Mouse (Mus musculus) spleen, postnatal 14 days (tissue): Measurements from ENCODE around the gene Car10.

ENCODE experiments used
- DNase-seq, 2 experiments: peaks; one replicate each; pipeline ENCODE4 v3.0.0; 2021 to 2022; ENCODE audit warnings: low spot score in 2 of 2

Gene Car10

DNA sequence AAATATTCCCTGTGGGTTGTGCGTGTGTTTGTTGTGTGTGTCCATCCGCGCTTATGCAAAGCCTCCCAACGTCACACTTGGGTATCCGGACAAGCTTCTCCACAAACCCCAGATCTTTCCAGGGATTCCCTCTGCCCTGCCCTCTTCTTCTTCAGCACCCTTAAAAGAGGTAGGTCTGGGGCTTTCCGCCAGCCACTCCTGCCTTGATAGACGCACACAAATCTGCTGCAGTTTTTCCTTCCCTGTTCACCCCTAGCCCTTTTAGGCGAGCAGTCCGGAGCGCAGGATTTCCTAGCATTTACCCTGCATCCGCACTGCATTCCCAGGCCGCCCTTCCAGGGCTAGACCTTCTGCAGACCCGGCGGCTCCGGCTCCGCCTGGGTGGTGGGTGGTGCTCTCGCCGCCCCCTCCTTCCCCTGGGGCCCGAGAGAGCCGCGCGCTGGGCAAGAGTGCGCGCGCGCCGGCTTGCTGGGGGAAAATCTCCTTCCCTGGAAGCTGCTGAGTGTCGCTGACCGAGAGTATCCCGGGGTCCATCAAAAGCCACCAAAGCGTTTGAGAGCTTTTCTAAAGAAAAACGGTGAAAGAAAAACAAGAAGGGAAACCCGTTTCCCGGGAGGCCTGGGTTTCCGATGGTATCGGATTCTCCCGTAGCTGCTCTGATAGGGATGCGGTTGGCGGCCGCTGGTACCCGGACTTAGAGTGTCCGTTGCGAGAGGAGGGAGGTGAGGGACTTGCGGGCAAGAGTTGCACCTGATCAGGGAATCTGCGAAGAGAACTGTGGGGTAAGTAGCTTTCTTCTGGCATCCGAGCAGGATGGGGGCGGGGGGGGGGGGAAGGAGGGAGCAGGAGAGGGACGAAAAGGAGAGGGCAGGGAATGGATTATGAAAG, at the start of gene Car10:
Gene Car10, plus strand, starts transcription at position 88 of the 888 bp plus-strand sequence.
- DNase-seq: no peak

DNA sequence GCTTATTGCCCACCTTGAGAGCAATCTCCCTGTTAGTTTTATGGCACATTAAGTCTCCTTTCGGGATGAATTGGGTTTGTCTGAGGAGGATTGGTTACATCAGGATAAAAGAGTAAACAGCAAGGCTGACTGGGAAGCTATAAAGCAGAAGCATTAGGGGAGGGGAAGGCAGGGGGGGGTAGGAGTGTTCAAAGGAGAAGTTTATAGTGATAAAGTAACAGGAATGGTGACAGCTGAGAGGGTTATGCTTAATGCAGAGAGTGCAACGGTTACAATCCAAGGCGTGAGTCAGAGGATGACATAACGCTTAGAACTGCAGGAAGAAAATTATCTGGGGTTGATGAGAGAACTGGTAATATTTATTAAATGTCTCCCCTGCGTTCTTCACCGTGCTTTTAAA, 32.8 kb upstream of the Car10 start:
- no peak for DNase-seq

DNA sequence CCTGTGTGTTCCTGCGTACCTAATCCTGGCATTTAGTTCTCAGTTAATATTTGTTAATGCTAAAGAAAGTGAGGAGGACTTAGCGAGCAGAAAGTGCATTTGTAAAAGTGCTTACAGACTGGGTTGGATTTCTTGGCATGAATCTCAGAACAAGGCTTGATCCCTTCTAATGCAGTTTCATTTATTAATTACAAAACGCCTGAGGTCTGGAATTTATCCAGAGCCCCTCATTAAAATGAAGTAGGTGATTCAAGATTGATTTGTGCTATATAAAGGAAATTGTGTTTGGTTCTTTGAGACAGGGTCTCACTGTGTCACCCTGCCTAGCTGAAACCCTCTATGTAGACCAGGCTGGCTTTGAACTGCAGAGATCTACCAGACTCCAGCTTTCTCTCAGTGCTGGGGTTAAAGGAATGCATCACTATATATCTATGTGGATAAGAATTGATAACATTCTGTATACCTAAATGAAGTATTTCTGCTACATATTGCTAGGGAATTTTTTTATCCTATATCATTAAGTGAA, 32.1 kb upstream of the Car10 start:
- DNase-seq: no peak

DNA sequence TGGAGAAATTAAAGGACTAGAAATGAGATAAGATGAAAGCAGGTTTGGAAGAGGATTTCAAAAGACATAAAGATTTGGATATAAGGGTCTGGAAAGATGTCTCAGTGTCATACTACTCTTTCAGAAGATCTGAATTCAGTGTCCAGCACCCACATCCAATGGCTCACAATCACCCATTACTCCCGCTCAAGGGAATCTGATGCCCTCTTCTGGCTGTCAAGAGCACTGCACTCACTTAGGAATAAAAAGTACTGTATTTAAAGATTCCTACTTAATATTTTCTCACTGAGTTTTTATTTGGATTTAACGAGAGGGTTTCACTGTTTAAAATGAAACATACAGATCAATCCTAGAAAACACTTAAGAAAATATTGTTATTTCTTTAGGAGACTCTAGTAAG, 2.2 kb upstream of the Car10 start:
- no peak for DNase-seq

DNA sequence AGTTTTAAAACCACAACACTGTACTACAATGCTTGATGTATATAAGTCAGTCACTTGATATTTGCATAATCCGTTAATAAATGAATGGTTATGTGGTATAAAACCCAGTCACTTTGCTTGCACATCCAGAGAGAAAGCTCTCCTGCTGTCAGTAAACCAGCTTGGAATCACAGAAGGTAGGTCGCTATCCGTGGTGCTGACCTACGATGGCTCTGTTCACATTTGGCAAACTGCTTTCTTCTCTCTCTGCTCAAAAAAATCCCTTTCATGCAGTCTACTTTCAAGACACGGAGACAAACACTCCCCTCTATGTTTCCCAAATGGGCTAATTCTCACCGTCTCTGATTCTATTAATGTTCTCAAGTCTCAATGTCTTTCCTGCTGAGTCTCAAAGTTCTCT, 827 bp upstream of the Car10 start:
- no peak for DNase-seq

DNA sequence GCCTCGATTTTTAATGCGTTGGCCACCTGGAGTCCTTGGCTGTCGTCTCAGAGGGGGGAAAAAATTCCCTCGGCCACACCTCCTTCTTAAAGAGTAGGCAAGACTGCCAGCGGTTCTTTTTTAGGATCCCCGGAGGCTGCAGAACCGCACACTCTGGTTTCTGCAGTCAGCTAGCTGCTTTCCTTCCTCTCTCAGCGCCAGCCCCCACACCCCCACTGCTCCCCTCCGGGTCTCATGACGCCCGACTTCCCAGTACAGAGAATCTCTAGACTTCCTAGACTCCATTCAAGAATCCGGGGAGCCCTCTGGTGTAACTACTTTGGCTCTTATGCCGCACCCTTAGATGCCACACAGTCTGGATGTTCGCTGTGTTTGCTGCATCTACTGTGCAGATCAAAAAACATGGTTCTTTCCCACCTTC, 387 bp upstream of the Car10 start:
- no peak for DNase-seq

DNA sequence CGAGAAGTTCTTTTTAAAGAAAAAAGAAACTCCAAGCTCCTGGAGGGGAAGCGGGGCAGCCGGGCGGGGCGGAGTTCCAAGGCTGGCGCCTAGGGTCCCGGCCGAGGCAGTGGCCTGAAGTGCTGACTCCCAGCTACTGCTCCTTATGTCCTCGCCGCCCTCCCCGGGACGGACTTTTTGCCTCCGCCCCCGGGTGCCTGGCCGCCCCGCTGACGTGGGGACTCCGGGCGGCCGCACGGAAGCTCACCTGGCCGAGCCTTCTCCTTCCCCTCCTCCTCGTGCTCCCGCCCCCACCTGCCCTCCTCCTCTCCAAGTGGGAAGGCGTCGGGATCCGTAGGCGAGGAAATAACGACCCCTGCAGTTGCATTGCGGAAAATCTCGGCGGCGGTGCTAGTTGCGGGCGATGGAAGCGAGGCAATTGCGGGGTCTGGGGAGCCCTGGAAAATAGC, 1.1 kb downstream of the Car10 start:
- no peak for DNase-seq

DNA sequence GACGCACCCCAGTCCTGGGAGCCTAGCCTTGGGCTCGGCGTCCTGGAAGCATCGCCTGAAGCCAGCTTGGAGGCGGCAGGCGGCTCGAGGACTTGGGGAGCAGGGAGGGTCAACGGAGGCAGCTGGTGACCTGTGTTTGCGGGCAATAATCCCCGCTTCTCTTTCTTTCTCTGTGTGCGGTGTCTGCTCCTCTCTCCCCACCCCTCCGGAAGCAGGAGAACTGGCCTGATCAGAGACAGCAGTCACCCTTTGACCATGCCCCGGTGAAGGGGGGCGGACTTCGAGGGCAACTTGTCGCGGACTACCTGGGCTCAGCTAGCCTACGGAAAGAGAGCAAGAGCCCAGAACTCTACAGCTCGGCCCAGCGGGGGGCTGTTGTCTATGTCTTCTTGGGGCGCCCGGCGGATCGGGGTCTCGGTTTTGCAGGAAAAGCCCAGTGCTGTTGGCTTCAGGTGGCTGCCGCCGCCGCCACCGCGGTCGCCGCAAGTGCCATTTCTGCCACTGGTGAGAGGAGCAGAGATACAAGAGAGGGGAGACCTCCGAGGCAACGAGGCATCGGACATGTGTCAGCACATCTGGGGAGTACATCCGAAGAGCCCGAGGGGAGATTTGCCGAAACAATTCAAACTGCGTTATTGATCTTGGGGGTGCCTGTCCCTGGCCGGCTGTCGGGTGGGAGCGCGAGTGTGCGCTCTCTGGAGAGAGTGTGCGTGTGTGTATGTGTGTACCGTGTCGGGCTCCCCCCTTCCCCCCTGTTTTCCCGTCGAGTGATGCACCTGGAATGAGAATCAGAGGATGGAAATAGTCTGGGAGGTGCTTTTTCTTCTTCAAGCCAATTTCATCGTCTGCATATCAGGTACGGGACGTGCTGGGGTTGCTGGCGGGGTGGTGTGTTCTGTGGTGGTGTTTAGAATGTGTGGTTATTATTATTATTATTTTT, 1.9 kb downstream of the Car10 start:
- DNase-seq: no peak

DNA sequence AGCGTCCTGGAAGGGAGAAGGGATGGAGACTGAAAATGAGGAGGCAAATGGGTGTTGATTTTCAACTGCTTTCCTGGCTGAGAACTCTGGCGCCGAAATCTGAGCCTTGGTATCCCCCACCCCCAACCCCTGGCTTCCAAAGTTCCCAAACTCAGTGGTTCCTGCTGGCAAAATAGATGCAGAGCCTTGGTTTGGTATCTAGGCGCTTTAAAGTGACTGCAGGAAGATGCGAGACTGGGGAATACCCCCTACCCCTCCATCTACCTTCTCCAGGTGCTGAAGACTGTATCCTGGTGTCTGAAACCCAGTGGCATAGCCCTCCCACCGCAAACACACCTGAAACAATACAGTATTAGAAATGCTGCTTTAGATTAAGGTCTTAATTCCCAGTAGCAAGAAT, 2.8 kb downstream of the Car10 start:
- no peak for DNase-seq

DNA sequence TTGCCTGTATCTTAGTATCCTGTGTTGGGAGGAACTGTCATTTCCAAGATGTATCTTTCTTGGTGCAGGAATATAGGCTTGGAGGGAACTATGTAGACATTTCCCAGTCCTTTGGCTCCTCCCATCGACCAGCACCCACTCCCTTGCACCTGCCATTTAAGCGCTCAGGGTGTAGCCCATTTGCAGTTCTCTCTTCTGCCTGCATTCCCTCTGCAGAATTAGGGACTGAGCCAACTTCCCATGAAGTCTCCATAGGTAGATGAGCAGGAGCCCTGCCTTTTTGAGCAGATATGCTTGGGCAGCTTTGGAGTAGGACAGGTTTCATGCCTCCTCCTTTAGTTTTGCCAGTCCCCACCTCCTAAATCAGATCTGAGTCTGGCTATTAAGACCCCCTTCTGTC, 3.3 kb downstream of the Car10 start:
- no peak for DNase-seq

DNA sequence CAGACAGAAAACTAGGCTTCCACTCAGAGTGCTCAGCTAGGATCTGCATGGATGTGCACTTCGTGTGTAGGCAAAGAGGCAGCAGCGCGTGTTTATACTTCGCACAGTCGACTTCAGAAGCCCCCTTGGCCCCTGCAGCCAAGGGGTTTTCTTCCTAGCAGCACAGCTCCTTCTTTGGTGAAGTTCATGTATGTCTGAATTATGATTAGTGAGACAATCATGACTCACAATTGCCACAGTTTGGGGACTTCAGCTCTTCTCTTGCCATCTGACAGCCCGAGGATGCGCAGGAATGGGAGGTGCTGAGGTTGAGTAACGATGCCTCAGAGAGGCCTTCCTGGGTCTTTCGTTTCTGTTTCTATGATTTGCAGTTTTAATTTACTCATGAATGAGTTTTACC, 4.5 kb downstream of the Car10 start:
- no peak for DNase-seq

DNA sequence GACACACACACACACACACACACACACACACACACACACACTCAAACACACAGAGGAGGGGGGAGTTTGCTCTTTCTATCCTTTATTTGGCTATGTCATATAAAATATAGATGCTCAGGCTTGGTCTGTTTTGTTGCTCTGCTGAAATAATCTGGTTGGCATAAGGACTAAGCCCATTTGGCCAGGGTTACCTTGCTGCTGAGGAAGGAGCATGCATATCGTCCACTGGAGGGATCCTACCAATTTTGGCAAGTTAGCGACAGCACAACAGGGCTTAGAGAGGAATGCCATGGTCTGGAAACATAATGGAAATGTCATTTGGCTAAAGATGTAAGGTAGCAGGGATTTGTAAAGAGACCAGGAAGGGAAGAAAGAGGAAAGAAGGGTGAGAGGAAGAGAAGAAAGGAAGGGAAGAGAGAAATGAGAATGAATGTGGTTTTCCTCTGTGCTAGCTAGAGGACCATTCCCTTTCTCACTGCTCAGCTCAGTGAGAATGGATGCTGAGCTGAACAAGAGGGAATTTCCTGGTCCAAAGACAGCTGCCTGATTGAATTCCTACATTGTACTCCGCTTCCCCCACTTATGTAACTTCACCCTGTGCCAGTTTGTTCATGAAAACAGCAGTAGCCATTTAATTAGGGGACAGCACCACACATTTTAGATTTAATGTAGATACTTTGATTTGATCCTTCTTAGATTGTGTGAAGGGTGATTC, 5.4 kb downstream of the Car10 start:
- DNase-seq: no peak

DNA sequence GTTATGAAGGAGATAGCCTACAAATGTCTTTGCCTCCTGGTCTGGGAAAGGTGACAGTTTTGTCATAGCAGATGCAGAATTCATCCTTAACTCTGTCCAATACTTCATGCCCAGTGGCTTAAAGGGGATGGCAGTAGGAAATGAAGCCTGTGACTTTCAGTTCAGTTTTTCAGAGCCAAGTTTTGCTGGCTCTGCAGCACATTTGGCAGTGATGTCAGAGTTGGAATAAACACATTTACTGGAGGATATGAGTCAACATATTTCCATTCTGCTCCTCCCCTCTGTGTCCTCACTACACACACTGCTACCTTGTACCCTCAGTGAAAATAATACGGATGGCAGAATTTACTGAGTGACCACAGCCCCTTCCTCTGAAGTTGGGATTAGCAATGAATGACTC, 11.6 kb downstream of the Car10 start:
- DNase-seq: no peak

DNA sequence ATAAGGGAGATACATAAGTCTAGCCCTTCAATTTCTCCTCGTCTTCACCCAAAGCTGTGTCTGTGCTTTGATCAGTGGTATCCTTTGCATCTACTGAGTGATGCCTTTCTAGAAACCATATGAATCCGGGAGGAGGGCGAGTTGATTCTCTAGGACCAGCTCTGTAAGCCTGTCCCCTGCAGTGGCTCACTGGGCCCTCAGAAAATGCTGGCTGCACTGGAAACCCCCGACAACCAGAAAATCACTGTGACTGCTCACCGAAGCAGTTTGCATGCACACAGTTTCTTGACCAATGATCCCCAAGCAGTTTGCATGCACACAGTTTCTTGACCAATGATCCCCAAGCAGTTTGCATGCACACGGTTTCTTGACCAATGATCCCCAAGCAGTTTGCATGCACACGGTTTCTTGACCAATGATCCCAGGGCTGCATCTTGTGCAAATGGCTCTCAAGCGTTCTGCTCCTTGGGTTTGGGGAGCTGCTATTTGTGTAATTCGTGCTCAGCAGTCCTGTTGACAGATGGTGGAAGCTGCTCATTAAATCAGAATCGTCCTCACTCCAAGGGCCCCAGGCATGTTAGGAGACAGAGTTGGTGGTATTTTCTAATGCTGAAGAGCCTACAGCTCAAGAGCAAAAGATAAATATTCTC, 23.1 kb downstream of the Car10 start:
- DNase-seq: no peak

DNA sequence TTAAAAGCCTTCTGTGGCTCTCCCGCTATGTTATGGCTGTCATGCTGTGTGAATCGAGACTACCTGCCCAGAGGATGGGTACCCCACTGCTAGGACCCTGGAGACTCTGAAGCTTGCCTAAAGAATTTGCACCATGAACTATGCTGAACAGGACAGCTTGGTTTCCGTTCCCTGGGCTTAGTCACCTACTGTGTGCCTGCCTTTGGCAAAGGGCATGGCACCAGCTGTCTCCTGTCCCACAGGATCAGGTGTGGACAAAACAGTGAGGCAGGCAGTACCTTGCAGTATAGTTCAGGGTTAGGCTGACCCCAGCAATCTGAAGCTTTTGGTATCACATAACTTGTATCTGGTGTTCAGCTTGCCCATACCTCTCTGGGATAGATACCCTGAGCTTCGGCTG, 25.9 kb downstream of the Car10 start:
- no peak for DNase-seq

DNA sequence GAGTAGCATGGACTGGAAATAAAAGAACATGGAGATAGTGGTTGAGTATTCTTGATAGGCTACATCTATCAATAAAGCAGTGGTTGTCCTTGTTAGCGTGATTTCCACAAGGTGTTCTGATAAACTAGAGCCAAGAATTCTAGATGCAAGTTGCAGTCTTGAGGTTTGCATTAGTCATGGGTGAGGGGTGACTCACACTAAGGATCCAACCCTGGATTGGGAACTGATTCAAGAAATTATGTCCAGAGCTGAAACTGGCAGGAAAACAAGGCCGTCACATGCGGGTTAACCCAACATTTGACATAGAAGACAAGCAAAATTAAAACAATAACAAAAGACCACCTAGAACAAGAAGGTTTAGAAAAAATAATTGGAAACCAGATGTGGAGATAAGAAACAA, 28.6 kb downstream of the Car10 start:
- no peak for DNase-seq

DNA sequence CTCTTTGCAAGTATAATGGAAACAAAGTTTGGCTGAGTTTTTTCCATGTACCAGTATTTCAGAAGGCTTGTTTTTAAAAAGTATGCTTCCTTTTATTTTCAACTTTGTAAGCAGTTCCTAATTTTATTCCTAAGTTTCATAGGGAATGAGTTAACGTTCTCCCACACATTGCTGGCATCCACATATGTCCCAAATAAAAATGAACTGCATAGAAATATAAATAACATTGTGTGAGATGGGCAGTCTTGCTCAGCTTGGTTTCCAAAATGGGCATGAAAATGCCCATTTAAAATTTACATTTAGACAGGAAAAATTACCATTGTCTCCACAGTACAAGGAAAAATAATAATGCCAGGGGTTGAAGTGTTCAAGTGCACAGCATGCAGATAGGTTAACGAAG, 30.7 kb downstream of the Car10 start:
- no peak for DNase-seq

DNA sequence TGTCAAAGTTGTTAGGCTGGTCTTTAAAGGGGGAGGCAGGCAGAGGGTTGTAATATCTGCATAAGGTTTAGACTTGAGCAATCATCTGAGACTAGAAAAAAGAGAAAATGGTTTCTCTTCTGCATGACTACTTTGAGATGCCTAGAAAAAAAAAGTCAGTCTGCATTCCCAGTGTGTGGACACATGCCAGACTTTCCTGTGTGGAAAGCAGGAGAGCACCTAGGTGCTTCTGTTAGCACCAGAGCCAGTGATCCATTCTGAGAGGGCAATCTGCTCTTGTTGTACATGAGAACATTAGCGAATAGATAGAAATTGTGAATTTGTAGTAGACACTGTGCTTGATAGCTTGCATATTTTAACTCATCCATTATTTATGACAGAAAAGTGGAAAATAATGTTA, 40.0 kb downstream of the Car10 start:
- DNase-seq: no peak

DNA sequence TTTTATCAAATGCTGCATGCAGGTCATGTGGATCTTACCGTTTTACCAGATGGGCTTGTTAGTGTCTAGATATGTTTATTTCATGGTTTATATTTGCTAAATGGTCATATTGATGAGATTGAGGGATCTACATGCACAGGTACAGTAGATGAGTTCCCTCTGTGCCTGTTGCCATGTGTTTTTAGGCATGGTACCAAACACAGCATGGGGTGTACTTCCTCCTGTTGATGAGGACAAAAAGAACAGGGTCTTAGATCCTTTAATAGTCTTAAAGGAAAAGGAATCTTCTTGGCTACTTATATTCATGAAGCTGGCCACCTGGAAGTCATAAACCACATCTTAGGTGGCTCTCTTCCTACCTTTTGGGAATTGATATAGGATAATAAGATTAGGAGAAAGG, 43.9 kb downstream of the Car10 start:
- DNase-seq: no peak

DNA sequence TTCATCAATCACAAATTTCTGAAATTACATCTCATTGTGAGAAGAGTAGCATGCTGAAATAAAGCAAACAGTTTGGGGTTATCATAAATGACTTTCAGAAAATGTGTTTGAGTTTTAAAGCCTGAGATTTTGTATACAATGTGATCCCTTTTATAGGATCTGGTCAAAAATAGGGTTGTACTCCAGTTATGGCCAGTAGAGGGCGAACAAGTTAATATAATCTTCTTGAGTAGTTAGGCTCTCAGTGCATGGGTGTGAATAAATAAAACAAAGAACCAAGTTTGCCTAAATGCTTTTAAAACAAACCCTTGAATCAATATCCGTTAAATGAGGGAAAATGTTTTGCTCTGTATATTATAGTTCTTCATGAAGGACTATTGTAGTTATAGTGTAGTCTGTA, 46.7 kb downstream of the Car10 start:
- no peak for DNase-seq

DNA sequence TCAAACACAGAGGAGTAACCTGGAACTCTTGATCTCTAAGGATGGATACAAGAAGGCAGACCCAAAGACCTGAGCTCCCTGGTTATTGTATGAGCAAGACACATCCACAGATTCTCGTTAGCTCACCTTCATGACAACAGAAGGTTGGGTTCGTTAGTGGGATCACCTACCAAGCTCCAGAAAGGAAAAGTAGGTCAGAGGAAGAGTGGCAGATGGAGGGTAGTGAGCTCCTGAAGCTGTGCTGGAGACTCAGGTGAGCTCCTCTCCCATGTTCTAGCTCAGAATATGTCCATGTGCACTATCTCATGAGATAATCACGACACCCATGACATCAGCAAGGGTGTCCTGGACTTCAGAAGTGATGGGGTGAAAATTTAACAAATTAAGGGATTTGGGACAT, 57.1 kb downstream of the Car10 start:
- DNase-seq: no peak
